Mouse (Mus musculus): Measurements from ENCODE around the gene Bet1. TPM values are rescaled to one million over a fixed set of nuclear protein-coding genes. Genes with fewer than 3 reads are reported as not detected.

Gene Bet1
- 10 to 100 TPM; 19.1 to 21.9 TPM for total RNA-seq (2021)

DNA sequence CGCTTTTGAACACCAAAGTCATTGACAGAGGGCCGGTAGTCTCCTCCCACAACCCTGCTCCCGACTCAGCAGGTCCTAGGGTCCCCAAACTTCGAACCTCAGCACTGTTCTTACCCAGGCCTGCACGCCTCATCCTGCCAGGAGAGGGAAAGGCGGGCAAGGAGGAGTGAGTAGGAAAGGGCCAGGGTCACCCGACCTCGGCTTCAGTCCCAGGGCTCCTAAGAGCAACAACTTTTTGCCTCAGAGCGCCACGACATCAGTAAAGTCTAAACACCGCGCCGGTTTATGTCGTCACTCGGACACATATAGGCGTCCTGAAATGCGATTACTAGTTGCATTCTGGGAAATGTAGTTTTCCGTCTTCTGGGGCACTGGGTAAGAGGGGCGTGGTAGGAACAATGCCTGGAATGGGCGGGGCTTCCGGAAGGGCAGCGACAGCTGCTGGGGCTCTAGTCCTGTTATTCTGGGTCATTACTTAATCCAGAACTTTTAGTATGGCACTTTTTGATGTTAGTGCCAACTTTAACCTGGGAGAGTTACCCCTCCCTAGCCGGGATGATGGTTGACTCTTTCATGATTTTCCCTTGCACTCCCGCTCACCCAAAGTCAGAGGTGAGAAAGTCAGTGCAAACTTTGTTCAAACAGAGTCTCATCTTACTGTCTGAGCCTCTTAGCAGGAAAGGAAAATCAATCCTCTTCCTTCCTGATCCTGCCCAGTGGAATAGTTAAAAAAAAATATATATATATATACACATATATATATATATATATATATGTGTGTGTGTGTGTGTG, at the start of gene Bet1:
Gene Bet1 (minus strand): TSS at position 310 of the 792 bp plus-strand sequence.
- peak; percentile 90 to 92 for DNase-seq (ENCODE audit: extremely low spot score in 1 of 2, low spot score in 2 of 2)
- intact Hi-C loops (cut with DNase I): no loop called here

DNA sequence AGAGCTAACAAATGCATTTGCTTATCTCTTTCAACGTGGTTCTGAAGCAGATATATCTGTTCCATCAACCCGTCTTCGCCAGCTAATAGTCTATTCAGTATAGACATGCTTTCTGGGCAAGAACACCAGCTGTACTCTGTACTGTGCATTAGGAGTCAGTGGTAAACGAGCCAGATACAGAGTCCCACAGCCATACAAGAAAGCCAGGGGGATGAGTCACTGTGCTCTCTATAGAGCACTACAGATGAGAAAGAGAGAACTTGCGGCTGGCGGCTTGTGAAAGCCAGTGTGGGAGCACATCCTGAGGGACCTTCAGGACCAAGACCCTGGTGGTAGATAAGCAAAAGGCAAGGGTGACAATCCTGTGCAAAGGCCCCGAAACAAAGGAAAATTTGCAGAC, 45.5 kb upstream of the Bet1 start:
- DNase-seq (ENCODE audit: extremely low spot score in 1 of 2, low spot score in 2 of 2): no peak
- intact Hi-C loops (cut with DNase I): no loop called here

DNA sequence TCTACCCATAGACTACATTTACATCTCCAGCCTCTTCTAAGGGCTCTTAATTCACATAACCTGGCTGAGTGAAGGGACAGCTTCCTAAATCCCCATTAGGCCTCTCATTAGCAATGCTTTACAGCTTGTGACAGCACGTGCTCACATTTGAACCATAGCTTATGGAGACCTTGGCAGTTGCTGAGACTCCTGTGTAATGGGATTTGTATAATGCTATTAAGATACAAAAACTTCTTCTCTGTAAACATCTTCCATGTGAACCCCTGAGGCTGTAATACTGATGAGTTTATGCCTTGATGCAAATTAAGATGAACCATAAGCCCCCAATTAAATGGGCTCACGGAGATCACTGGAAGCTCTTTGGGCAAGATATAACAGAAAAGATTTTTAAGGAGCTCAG, 44.4 kb upstream of the Bet1 start:
- intact Hi-C loops (cut with DNase I): no loop called here
- DNase-seq (ENCODE audit: extremely low spot score in 1 of 2, low spot score in 2 of 2): no peak

- no peak for DNase-seq (ENCODE audit: extremely low spot score in 1 of 2, low spot score in 2 of 2)
- intact Hi-C loops (cut with DNase I): no loop called here
These were observed 31.8 kb upstream of the Bet1 start for GRCm38 (mm10) chr6:4118611-4119010.

- no peak for DNase-seq (ENCODE audit: extremely low spot score in 1 of 2, low spot score in 2 of 2)
- intact Hi-C loops (cut with DNase I): no loop called here
These were observed 3.7 kb upstream of the Bet1 start for GRCm38 (mm10) chr6:4090423-4090822.

GRCm38 (mm10) chr6:4072281-4072680, 14.5 kb downstream of the Bet1 start:
- DNase-seq (ENCODE audit: extremely low spot score in 1 of 2, low spot score in 2 of 2): no peak
- intact Hi-C loops (cut with DNase I): no loop called here

DNA sequence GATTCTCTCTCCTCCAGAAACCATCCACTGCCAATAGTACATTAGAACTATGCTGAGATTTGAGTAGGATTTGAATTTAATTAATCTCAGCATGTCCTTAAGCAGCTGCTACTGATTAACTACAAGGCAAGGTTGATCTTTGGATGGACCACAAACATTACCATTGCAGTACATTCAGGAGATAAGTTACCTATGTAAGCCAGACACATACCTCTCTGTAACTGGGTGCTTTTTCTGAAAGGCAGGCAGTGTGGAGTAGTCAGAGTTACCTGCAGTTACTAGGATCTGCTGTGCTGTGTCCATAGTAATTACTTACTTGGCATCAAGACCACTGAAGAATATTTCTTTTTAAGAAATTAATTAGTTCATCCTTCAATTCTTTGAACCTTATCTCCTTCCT, 17.1 kb downstream of the Bet1 start:
- DNase-seq (ENCODE audit: extremely low spot score in 1 of 2, low spot score in 2 of 2): no peak
- intact Hi-C loops (cut with DNase I): no loop called here

DNA sequence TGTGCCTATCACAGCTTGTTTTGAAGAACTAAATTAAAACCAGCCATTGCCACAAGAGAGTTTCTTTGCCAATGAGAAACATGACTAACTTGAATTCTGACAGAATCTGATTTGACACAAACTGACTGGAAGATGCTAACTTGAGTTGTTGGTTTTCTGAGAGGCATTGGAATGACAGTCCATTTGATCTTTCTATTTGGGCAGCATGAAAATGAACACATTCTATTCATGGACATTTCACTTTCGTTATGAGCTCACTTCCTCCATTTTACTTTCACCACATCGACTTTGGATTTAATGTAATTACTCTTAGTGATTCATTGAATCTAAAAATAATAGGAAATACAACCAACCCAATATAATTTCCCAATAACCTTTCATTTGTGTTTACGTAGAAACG, 32.4 kb downstream of the Bet1 start:
- no peak for DNase-seq (ENCODE audit: extremely low spot score in 1 of 2, low spot score in 2 of 2)
- intact Hi-C loops (cut with DNase I): no loop called here

DNA sequence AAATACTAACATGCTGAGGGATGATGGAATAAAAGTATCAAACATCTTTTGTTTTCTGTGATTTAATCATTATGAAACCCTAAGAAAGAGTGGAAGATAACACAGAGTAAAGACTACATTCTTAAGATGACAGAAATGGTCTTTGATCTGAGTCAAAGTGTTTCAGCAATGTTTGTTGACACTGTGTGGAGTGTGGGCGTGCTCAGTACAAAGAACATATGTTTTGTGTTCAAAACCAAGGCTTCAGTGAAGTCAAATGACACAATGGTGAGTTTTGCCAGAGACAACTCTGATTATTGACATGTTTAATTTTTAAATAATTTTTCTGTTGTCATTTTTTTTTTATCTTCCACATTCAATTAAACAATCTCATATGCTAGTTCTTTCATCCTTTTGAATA, 33.9 kb downstream of the Bet1 start:
- intact Hi-C loops (cut with DNase I): no loop called here
- DNase-seq (ENCODE audit: extremely low spot score in 1 of 2, low spot score in 2 of 2): no peak

- DNase-seq (ENCODE audit: extremely low spot score in 1 of 2, low spot score in 2 of 2): no peak
These were observed 39.6 kb downstream of the Bet1 start for GRCm38 (mm10) chr6:4047200-4047599.

GRCm38 (mm10) chr6:4041821-4042220, 45.0 kb downstream of the Bet1 start:
- intact Hi-C loops (cut with DNase I): no loop called here
- no peak for DNase-seq (ENCODE audit: extremely low spot score in 1 of 2, low spot score in 2 of 2)

More at GRCm38 (mm10) chr6:4047200-4047599, 39.6 kb downstream of the Bet1 start:
- intact Hi-C loops (cut with DNase I): no loop called here

- DNase-seq (ENCODE audit: extremely low spot score in 1 of 2, low spot score in 2 of 2): no peak
- intact Hi-C loops (cut with DNase I): no loop called here
These were observed 55.8 kb downstream of the Bet1 start for GRCm38 (mm10) chr6:4030956-4031355.

Other genes starting within 250 kb of the Bet1 start
- under 1 TPM; 0.21 to 0.22 TPM for gene Tfpi2, start 98.1 kb downstream of the Bet1 start, total RNA-seq (2021)
- gene Gngt1, start 93.2 kb downstream of the Bet1 start, total RNA-seq (2021): not detected
- 10 to 100 TPM in 1 of 2 experiments, 1 to 10 TPM in 1; 8.7 to 11.7 TPM for gene Gng11, start 83.1 kb downstream of the Bet1 start, total RNA-seq (2021)

All from left cerebral cortex, postnatal 10 days (tissue).